Mouse (Mus musculus): ENCODE results near the gene Lasp1. TPM values are rescaled to one million over a fixed set of nuclear protein-coding genes. Genes with fewer than 3 reads are reported as not detected.

Gene Lasp1
- polyA plus RNA-seq, 1 experiment from 2014 or later = 45.1 TPM

DNA sequence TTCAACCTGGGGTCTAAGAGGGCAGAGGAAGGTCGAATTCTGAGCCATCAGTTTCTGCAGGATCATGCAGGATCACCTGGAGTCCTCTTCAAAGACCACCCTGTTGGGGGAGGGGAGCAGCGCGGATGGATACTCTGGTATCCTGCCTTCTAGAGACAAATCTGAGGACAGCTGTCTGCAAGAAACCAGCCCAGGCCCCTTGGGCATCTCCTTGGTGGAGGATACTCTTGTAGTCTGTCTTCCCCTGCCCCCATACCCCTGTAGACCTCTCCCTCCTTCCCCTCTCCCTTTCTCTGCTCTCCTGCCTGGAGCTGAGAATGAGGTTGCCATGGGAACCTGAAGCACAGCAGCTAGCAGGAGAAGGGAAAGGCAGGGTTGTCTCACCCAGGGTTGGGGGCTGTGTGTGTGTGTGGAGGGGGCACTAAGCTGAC is 13.7 kb downstream of the Lasp1 start:
- no peak overlapping the region for H3K4me2 ChIP-seq
- no peak overlapping the region for H3K27ac ChIP-seq (replicated peaks)
- H3K9ac ChIP-seq = peak overlapping the region; percentile 2; the same call in 1 of the 2 replicates
- WGBS = 47% methylated on average over 3 of the region's 3 CpGs
- peaks cover 71% of the 10 kb centered on the region for H3K36me3 ChIP-seq
- H3K9me3 ChIP-seq = no peaks in the 10 kb centered on the region
- H3K4me1 ChIP-seq = peaks cover 94% of the 10 kb centered on the region
- no peak for ATAC-seq (ENCODE audit: extremely low read depth, insufficient number of reproducible peaks, low FRiP score, low TSS enrichment)
- H3K27me3 ChIP-seq (replicated peaks) = no peaks in the 10 kb centered on the region
- H3K4me3 ChIP-seq = no peak overlapping the region

GRCm38 (mm10) chr11:97813085-97813484 is 14.3 kb downstream of the Lasp1 start:
- Histone ChIP-seq H3K4me2 (no peak overlapping the region), H3K27me3 (replicated peaks) (no peaks in the 10 kb centered on the region), H3K4me3 (no peak overlapping the region), H3K36me3 (peaks cover 72% of the 10 kb centered on the region), H3K4me1 (peaks cover 94% of the 10 kb centered on the region), H3K27ac (replicated peaks) (no peak overlapping the region), H3K9ac (peak overlapping the region; percentile 2), H3K9me3 (no peaks in the 10 kb centered on the region)
- 48% methylated on average over 7 of the region's 7 CpGs for WGBS
- no peak for ATAC-seq (ENCODE audit: extremely low read depth, insufficient number of reproducible peaks, low FRiP score, low TSS enrichment)

GRCm38 (mm10) chr11:97813746-97814515 is 15.1 kb downstream of the Lasp1 start:
- peaks cover 94% of the 10 kb centered on the region for H3K4me1 ChIP-seq
- H3K27ac ChIP-seq (replicated peaks) = no peak overlapping the region
- H3K9ac ChIP-seq = no peak overlapping the region
- ATAC-seq (ENCODE audit: extremely low read depth, insufficient number of reproducible peaks, low FRiP score, low TSS enrichment) = no peak
- H3K4me2 ChIP-seq = no peak overlapping the region
- H3K9me3 ChIP-seq = no peaks in the 10 kb centered on the region
- H3K27me3 ChIP-seq (replicated peaks) = no peaks in the 10 kb centered on the region
- 76% methylated on average over 17 of the region's 17 CpGs for WGBS
- no peak overlapping the region for H3K4me3 ChIP-seq
- peaks cover 66% of the 10 kb centered on the region for H3K36me3 ChIP-seq

- ATAC-seq (ENCODE audit: extremely low read depth, insufficient number of reproducible peaks, low FRiP score, low TSS enrichment) = no peak
- Histone ChIP-seq H3K27me3 (replicated peaks) (no peaks in the 10 kb centered on the region), H3K4me1 (peaks cover 94% of the 10 kb centered on the region), H3K9ac (peak overlapping the region; percentile 52), H3K36me3 (peaks cover 66% of the 10 kb centered on the region), H3K4me2 (no peak overlapping the region), H3K27ac (replicated peaks) (no peak overlapping the region), H3K9me3 (no peaks in the 10 kb centered on the region), H3K4me3 (no peak overlapping the region)
- 72% methylated on average over 11 of the region's 11 CpGs for WGBS
These were observed 16.9 kb downstream of the Lasp1 start for GRCm38 (mm10) chr11:97815736-97816135.

DNA sequence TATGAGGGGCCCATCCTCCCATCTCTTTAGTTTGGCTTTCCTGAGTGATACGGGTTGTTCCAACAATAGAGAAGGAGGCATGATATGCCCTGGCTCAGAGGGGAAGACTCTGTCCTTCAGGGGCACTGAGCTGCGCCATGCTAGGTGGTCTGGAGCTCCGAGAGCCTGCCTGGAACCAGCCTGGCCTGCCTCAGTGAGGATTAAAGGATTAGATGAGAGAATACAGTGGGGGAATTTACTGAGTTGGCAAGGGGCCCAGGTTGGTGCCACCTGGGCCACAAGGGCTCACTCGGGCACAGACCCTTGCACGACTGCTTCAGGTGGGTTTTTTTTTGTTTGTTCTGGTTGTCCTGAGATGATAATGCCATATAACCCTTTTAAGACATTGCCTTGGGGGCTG is 17.4 kb downstream of the Lasp1 start:
- Histone ChIP-seq H3K4me3 (no peak overlapping the region), H3K27me3 (replicated peaks) (no peaks in the 10 kb centered on the region), H3K9me3 (no peaks in the 10 kb centered on the region), H3K9ac (no peak overlapping the region), H3K4me1 (peaks cover 94% of the 10 kb centered on the region), H3K4me2 (no peak overlapping the region), H3K27ac (replicated peaks) (no peak overlapping the region), H3K36me3 (peaks cover 66% of the 10 kb centered on the region)
- no peak for ATAC-seq (ENCODE audit: extremely low read depth, insufficient number of reproducible peaks, low FRiP score, low TSS enrichment)
- WGBS = 75% methylated on average over 5 of the region's 5 CpGs

DNA sequence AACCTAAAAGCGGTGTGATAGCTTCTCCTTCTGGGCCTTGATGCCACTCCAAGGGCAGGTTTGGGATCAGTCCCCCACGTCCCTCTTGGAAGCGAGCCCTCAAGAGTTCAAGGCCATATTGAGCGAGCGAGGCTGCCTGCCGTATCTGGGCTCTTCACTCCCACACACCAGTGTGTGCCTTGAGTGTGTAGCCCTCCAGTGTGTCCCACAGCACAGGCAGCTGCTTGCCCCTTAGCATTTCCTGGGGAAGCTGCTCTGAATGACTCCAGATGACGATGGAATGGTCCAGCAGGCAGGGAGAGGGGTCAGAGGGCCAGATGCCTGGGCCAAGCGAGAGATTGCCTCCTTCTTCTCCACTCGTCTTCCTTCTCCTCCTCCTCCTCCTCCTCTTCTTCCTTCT is 18.1 kb downstream of the Lasp1 start:
- H3K36me3 ChIP-seq = peaks cover 66% of the 10 kb centered on the region
- no peak overlapping the region for H3K4me3 ChIP-seq
- H3K27me3 ChIP-seq (replicated peaks) = no peaks in the 10 kb centered on the region
- peak overlapping the region; percentile 56; the same call in 1 of the 2 replicates for H3K9ac ChIP-seq
- no peak for ATAC-seq (ENCODE audit: extremely low read depth, insufficient number of reproducible peaks, low FRiP score, low TSS enrichment)
- H3K4me1 ChIP-seq = peaks cover 94% of the 10 kb centered on the region
- WGBS = 39% methylated on average over 9 of the region's 9 CpGs
- no peaks in the 10 kb centered on the region for H3K9me3 ChIP-seq
- H3K27ac ChIP-seq (replicated peaks) = peak overlapping the region; percentile 44
- peak overlapping the region; percentile 22; the same call in 1 of the 2 replicates for H3K4me2 ChIP-seq

DNA sequence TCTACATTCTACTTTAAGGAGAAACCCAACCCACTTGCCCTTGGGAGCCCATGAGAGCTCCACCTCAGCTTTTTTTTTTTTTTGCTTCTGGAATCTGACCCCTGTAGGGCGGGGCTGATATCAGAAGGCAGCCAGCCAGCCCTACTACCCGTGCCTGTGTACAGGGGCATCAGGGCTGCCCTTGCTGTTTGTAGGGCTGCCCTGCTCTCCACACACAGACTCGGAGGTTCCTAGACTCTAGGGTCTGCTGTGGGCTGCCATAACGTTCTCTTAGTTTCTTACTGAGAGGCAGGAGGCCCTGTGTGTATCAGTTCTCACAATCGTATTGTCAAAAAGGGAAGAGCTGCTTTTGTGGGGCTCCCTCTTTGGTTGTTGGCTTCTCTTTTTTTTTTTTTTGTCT is 18.6 kb downstream of the Lasp1 start:
- Histone ChIP-seq H3K9me3 (no peaks in the 10 kb centered on the region), H3K9ac (no peak overlapping the region), H3K4me1 (peaks cover 89% of the 10 kb centered on the region), H3K36me3 (peaks cover 65% of the 10 kb centered on the region), H3K27me3 (replicated peaks) (no peaks in the 10 kb centered on the region), H3K27ac (replicated peaks) (peak overlapping the region; percentile 44), H3K4me3 (no peak overlapping the region), H3K4me2 (peak overlapping the region; percentile 22; the same call in 1 of the 2 replicates)
- no peak for ATAC-seq (ENCODE audit: extremely low read depth, insufficient number of reproducible peaks, low FRiP score, low TSS enrichment)
- 26% methylated on average over 5 of the region's 5 CpGs for WGBS

- H3K4me2 ChIP-seq = no peak overlapping the region
- ATAC-seq (ENCODE audit: extremely low read depth, insufficient number of reproducible peaks, low FRiP score, low TSS enrichment) = no peak
- no peaks in the 10 kb centered on the region for H3K27me3 ChIP-seq (replicated peaks)
- WGBS = 47% methylated on average over 6 of the region's 6 CpGs
- peak overlapping the region; percentile 70 for H3K27ac ChIP-seq (replicated peaks)
- peaks cover 67% of the 10 kb centered on the region for H3K36me3 ChIP-seq
- H3K4me1 ChIP-seq = peaks cover 86% of the 10 kb centered on the region
- H3K4me3 ChIP-seq = no peak overlapping the region
- H3K9ac ChIP-seq = peak overlapping the region; percentile 67
- no peaks in the 10 kb centered on the region for H3K9me3 ChIP-seq
These were observed 19.2 kb downstream of the Lasp1 start for GRCm38 (mm10) chr11:97818003-97818402.

- no peak for ATAC-seq (ENCODE audit: extremely low read depth, insufficient number of reproducible peaks, low FRiP score, low TSS enrichment)
These were observed 19.8 kb downstream of the Lasp1 start for GRCm38 (mm10) chr11:97818571-97818970.

GRCm38 (mm10) chr11:97819102-97819501 is 20.3 kb downstream of the Lasp1 start:
- no peak for ATAC-seq (ENCODE audit: extremely low read depth, insufficient number of reproducible peaks, low FRiP score, low TSS enrichment)
- Histone ChIP-seq H3K9ac (peak overlapping the region; percentile 67; the same call in 1 of the 2 replicates), H3K27me3 (replicated peaks) (no peaks in the 10 kb centered on the region), H3K4me2 (no peak overlapping the region; the same call in 1 of the 2 replicates), H3K4me3 (no peak overlapping the region), H3K4me1 (peaks cover 75% of the 10 kb centered on the region), H3K27ac (replicated peaks) (peak overlapping the region; percentile 70), H3K9me3 (no peaks in the 10 kb centered on the region), H3K36me3 (peaks cover 64% of the 10 kb centered on the region)
- WGBS = 43% methylated on average over 3 of the region's 4 CpGs

More at GRCm38 (mm10) chr11:97818571-97818970, 19.8 kb downstream of the Lasp1 start:
- peak overlapping the region; percentile 70 for H3K27ac ChIP-seq (replicated peaks)
- H3K4me1 ChIP-seq = peaks cover 81% of the 10 kb centered on the region
- H3K9ac ChIP-seq = peak overlapping the region; percentile 67
- peak overlapping the region; percentile 22; the same call in 1 of the 2 replicates for H3K4me2 ChIP-seq
- no peaks in the 10 kb centered on the region for H3K27me3 ChIP-seq (replicated peaks)
- H3K4me3 ChIP-seq = no peak overlapping the region
- no peaks in the 10 kb centered on the region for H3K9me3 ChIP-seq
- peaks cover 66% of the 10 kb centered on the region for H3K36me3 ChIP-seq
- WGBS = 7% methylated on average over 4 of the region's 4 CpGs

DNA sequence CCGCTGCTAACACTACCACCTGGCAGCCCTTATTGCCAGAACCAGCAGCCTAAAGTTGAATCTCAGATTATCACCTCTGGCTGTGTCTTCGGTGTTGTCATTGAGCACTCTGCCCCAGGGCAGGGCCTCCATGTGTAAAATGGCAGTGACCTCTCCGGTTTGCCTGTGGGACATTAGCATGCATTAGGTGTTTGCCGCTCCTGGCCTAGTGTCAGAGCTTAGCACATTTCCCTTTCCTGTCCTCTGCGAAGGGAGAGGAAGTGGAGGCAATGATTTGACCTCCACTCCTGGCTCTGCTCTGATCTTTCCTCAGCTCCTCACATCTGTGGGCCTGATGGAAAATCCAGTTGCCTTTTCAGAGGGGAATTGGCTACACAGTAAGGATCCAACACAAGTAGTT is 21.1 kb downstream of the Lasp1 start:
- no peak overlapping the region for H3K4me2 ChIP-seq
- H3K9me3 ChIP-seq = no peaks in the 10 kb centered on the region
- H3K27ac ChIP-seq (replicated peaks) = peak overlapping the region; percentile 33; the same call in 1 of the 2 replicates
- H3K4me1 ChIP-seq = peaks cover 78% of the 10 kb centered on the region
- no peaks in the 10 kb centered on the region for H3K27me3 ChIP-seq (replicated peaks)
- no peak overlapping the region for H3K4me3 ChIP-seq
- H3K36me3 ChIP-seq = peaks cover 64% of the 10 kb centered on the region
- 69% methylated on average over 5 of the region's 5 CpGs for WGBS
- no peak overlapping the region for H3K9ac ChIP-seq
- no peak for ATAC-seq (ENCODE audit: extremely low read depth, insufficient number of reproducible peaks, low FRiP score, low TSS enrichment)

DNA sequence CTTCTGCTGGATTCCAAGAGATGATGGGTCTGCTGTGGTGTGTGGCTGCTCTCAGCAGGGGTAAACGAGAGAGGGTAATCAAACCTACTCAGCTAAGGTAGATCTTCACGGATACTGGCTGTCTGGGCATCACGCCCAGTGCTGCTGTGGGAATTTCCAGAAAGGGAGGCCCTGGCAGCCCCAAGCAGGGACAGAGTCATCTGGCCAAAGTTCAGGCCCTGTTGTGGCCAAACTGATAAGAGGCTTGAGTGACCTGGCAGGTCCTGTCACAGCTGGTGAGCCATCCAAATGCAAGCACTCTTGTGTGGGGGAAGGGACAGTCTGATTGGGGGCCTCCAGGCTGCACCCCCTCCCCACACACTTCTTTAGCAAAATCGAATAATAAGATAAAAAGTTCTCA is 22.0 kb downstream of the Lasp1 start:
- Histone ChIP-seq H3K36me3 (peaks cover 64% of the 10 kb centered on the region), H3K9ac (peak overlapping the region; percentile 42), H3K9me3 (no peaks in the 10 kb centered on the region), H3K4me2 (no peak overlapping the region), H3K4me3 (no peak overlapping the region), H3K27ac (replicated peaks) (peak overlapping the region; percentile 48), H3K4me1 (peaks cover 75% of the 10 kb centered on the region), H3K27me3 (replicated peaks) (no peaks in the 10 kb centered on the region)
- 0 out of 2 replicates have a peak, but pooled peaks have one; percentile 24 for ATAC-seq (ENCODE audit: extremely low read depth, insufficient number of reproducible peaks, low FRiP score, low TSS enrichment)
- 32% methylated on average over 4 of the region's 4 CpGs for WGBS

All from heart, embryonic 13.5 days (tissue).